Mouse (Mus musculus) E14TG2a.4 (cell line): Measurements from ENCODE around the gene Fam69b.

Source experiments
- CTCF ChIP-seq: conservative IDR thresholded peaks from 2 replicates; pipeline ENCODE4 v1.5.1; 2014; ENCODE audit warnings: low read length
- POU5F1 ChIP-seq: IDR thresholded peaks from 2 replicates; pipeline ENCODE4 v1.6.1; 2014; ENCODE audit warnings: low read length, borderline replicate concordance

DNA sequence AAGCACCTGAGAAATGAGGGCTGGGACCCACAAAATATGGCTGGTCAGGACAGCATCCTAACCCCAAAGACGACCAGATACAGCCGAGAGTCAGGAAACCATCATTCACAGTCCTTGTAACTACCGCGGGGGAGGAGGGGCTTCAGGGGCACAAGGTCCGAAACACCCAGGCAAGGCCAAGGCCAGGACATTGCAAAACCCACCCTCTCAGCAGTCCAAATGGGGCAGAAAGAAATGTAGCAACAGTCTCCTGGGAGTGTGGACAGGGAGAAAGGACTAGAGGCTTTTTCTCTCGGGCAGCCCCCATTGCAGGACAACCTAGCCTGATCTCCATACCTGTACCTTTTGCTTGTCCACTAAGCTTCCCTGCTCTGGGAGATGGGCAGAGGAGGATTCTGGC is 25.1 kb upstream of the Fam69b start:
- TF ChIP-seq CTCF, result no peak
- no peak for TF ChIP-seq POU5F1
